Mouse (Mus musculus) forebrain, embryonic 10.5 days (tissue): Measurements from ENCODE around the gene Becn1. TPM values are rescaled to one million over a fixed set of nuclear protein-coding genes. Genes with fewer than 3 reads are reported as not detected.
"Not testable (repeated sequence)": the region's sequence is repeated elsewhere in the genome, so short reads cannot be mapped to it uniquely, and the experiment has no call there.

Source experiments
- DNase-seq: peaks from one replicate; pipeline ENCODE4 v3.0.0-alpha.2; 2017; ENCODE audit warnings: low spot score; ENCODE audit errors: extremely low spot score
- H3K27ac ChIP-seq: fragments of 300-500 bp; sonication (generic); 2 replicates; pipeline ENCODE4 v1.5.1; 2016; ENCODE audit warnings: mild to moderate bottlenecking
- H3K27me3 ChIP-seq: fragments of 300-500 bp; sonication (generic); 2 replicates; pipeline ENCODE4 v1.6.1; 2016; ENCODE audit warnings: mild to moderate bottlenecking; ENCODE audit not compliant: poor library complexity, severe bottlenecking
- H3K36me3 ChIP-seq: fragments of 300-500 bp; sonication (generic); replicated peaks from 2 replicates; pipeline ENCODE4 v1.6.1; 2016; ENCODE audit warnings: mild to moderate bottlenecking, moderate library complexity
- H3K4me1 ChIP-seq: fragments of 300-500 bp; sonication (generic); 2 replicates; pipeline ENCODE4 v1.6.1; 2016
- H3K4me3 ChIP-seq: fragments of 300-500 bp; sonication (generic); 2 replicates; pipeline ENCODE4 v1.5.1; 2016; ENCODE audit warnings: mild to moderate bottlenecking, moderate library complexity
- H3K9me3 ChIP-seq: fragments of 300-500 bp; sonication (generic); 2 replicates; pipeline ENCODE4 v1.6.1; 2016; ENCODE audit warnings: mild to moderate bottlenecking, moderate library complexity
- WGBS: fragments of 180-500 bp; shearing (Covaris S2); methylation state at CpG from one replicate; pipeline ENCODE4 v1.1.7; 2016; 5-methylcytosine and 5-hydroxymethylcytosine counted together
- polyA plus RNA-seq: library from polyadenylated mRNA; unstranded; fragments of >200 nt; fragmentation: Nextera tagmentation; extraction: Ambion mirVana; gene quantifications from 2 replicates; pipeline ENCODE4 v1.2.1, GENCODE M21; 2016

Becn1 gene
- 144 and 154 TPM in 2 replicates for polyA plus RNA-seq

DNA sequence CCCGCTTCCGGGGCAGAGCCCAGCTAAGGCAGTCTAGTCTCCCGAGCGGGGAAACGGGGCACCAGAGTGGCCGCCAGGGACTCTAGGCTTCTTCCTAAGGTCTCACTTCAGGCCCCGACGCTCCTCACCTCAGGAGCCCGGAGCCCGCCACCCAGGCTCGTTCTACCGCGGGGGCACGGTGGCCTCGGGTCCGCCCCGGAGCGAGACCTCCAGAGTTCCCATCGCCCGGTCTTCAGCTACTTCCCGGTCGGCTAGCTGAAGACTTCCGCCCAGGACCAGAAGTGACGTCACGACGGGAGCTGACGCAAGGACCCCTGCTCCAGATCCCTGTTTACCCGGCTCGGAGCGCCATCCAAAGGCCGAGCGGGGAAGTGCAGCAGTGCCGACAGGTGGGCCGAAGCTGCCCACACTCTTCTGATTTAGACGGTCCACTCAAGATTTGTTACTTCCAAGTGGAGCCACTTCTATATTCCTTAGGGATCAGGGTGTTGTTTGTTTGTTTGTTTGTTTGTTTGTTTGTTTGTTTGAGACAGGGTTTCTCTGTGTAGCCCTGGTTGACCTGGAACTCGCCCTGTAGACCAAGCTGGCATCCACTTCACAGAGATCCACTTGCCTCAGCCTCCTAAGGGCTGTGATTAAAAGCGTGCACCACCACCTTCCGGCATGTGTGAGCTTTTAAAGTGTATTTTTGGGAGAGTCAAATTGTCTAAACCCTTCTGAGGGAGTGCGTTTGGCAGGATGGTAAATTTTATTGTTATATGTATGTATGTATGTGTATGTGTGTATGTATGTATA is at the start of gene Becn1:
Gene Becn1, minus strand, starts transcription at position 283 of the 795 bp plus-strand sequence.
- no peaks in the 10 kb centered on the region for H3K27me3 ChIP-seq
- H3K9me3 ChIP-seq, result no peaks in the 10 kb centered on the region
- peaks cover 30% of the 10 kb centered on the region for H3K36me3 ChIP-seq
- peaks cover 22% of the 10 kb centered on the region for H3K4me1 ChIP-seq
- 7% methylated on average over 39 of the region's 39 CpGs for WGBS
- H3K4me3 ChIP-seq, result peak within 1 kb of the TSS; percentile 95
- peak within 1 kb of the TSS; percentile 87 for H3K27ac ChIP-seq
- peak; percentile 96 for DNase-seq

DNA sequence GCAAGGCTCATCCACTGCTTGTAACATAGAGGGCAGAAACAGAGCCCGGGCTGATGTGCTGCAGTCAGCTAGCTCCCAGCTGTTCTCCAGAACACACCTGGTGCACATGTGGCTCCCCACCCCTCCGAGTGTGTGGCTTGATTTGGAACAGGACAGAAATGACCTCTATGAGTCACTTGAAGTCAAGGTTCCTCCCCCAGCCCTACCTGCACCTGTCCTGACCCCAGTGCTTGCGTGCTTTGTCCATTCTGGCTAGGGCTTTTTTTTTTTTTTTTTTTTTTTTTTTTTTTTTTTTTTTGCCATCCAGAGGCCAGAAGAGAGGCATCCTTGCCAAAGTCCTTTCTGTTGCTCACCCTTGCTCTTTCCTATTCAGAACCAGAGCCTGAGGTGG is 49.6 kb upstream of the Becn1 start:
- no peaks in the 10 kb centered on the region for H3K27me3 ChIP-seq
- no peak overlapping the region for H3K27ac ChIP-seq
- 79% methylated on average over 3 of the region's 3 CpGs for WGBS
- no peaks in the 10 kb centered on the region for H3K36me3 ChIP-seq
- peaks cover 13% of the 10 kb centered on the region; the same call in 1 of the 2 replicates for H3K4me1 ChIP-seq
- H3K4me3 ChIP-seq, result no peak overlapping the region
- peaks cover 5% of the 10 kb centered on the region; the same call in 1 of the 2 replicates for H3K9me3 ChIP-seq
- no peak for DNase-seq

DNA sequence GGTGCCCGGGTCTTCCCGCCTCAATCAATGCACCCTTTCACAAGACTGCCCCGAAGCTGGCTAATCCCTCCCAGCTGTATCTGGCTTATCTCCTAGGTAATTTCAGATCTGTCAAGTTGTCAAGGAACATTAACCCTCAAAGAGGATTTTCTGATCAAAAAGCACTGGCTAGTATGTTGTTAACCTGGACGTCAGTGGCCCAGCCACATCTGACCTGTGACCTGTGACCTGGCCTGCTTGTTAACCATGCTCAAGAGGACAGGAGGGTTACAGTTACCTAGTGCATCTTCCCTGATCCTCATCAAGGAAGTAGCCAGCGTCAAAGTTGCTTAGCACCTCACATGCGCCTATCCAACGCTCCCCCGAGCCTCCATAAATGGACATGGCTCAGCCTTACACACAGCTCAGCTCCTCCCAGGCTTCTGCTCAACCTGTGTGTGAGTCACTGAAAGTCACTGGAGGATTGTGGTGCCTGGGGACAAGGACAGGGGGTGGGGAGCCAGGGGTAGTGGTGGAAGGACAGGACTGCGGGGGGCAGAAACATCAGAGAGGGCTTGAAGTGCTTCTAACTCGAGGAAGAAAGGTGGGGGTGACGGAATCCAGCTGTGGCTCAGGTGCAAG is 49.1 kb upstream of the Becn1 start:
- no peak for DNase-seq
- 65% methylated on average over 11 of the region's 11 CpGs for WGBS
- H3K4me1 ChIP-seq, result peaks cover 13% of the 10 kb centered on the region; the same call in 1 of the 2 replicates
- H3K9me3 ChIP-seq, result peaks cover 5% of the 10 kb centered on the region; the same call in 1 of the 2 replicates
- H3K36me3 ChIP-seq, result no peaks in the 10 kb centered on the region
- H3K4me3 ChIP-seq, result no peak overlapping the region
- H3K27me3 ChIP-seq, result no peaks in the 10 kb centered on the region
- H3K27ac ChIP-seq, result no peak overlapping the region

DNA sequence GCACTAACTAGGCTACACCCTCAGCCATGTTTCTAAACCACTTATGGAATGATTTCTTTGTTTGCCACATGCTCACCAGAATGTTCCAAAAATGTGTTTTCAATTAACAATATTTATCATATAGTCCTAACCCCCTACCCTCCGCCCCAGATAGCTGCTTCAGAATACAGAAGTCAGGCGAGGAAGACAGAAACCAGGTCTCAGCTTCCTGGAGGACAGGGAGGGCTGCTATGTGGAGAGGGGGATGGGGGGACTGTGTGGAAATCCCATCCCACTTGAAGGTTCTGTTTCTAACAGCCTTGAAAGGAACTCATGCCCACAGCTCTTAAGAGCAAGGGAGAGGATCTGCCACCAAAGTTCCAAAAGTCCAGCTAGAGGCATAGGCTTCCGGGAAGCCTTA is 47.1 kb upstream of the Becn1 start:
- H3K4me3 ChIP-seq, result no peak overlapping the region
- peaks cover 13% of the 10 kb centered on the region; the same call in 1 of the 2 replicates for H3K4me1 ChIP-seq
- H3K36me3 ChIP-seq, result no peaks in the 10 kb centered on the region
- peaks cover 5% of the 10 kb centered on the region; the same call in 1 of the 2 replicates for H3K9me3 ChIP-seq
- no peaks in the 10 kb centered on the region for H3K27me3 ChIP-seq
- no peak for DNase-seq
- whole genome bisulfite sequencing, result 90% methylated on average over 3 of the region's 3 CpGs
- H3K27ac ChIP-seq, result no peak overlapping the region

DNA sequence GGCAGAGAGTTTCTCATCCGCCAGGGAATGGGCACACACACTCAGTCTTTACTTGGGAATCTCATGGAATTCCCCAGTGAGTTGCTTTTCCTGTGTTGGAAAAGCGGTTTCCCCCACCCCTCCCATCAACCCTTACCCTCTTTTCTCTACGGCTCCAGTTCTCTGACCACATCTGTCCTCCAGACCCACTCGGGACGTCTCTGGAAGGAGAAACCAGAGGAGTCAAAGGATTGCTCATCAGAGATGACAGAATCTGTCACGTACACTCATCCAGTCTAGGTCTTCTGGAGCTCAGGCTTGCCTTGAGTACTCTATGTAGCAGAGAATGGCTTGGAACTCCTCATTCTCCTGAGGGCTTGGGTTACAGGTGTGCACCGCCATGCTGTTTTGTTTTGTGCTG is 46.7 kb upstream of the Becn1 start:
- Histone ChIP-seq H3K27me3 (no peaks in the 10 kb centered on the region), H3K4me3 (no peak overlapping the region), H3K9me3 (peaks cover 5% of the 10 kb centered on the region; the same call in 1 of the 2 replicates), H3K36me3 (no peaks in the 10 kb centered on the region), H3K4me1 (peaks cover 13% of the 10 kb centered on the region; the same call in 1 of the 2 replicates), H3K27ac (no peak overlapping the region)
- 79% methylated on average over 7 of the region's 7 CpGs for WGBS
- DNase-seq, result no peak

DNA sequence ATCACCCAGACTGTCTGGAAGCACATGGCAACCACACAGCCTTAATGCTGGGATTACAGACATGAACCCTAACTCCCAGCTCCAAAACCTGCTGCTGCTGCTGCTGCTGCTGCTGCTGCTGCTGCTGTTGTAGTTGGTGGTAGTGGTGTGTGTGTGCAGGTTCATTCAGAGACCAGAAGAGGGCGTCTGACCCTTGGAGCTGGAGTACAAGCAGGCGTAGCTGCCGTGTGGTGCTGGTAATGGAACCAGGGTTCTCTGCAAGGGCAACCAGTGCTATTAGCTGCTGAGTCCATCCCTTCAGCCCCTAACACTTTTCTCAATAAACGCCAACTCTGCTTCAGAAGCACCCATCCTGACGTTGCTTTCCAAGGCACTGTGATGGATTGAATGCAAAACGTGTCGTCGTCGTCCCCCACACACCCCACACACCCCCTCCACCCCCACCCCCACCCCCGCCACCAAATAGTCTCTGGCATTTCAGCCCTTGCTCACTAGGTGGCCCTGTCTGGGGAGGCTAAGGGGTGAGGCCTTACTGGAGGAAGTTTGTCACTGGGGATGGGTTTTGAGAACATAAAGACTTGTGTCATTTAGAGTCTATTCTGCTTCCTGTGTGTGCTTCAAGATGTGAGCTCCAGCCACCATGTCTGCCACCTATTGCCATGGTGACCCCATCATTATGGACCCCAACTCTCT is 45.1 kb upstream of the Becn1 start:
- H3K4me1 ChIP-seq, result peaks cover 7% of the 10 kb centered on the region; the same call in 1 of the 2 replicates
- H3K4me3 ChIP-seq, result no peak overlapping the region
- no peak overlapping the region for H3K27ac ChIP-seq
- 77% methylated on average over 10 of the region's 10 CpGs for WGBS
- no peak for DNase-seq
- no peaks in the 10 kb centered on the region for H3K36me3 ChIP-seq
- H3K27me3 ChIP-seq, result no peaks in the 10 kb centered on the region
- H3K9me3 ChIP-seq, result peaks cover 5% of the 10 kb centered on the region; the same call in 1 of the 2 replicates

DNA sequence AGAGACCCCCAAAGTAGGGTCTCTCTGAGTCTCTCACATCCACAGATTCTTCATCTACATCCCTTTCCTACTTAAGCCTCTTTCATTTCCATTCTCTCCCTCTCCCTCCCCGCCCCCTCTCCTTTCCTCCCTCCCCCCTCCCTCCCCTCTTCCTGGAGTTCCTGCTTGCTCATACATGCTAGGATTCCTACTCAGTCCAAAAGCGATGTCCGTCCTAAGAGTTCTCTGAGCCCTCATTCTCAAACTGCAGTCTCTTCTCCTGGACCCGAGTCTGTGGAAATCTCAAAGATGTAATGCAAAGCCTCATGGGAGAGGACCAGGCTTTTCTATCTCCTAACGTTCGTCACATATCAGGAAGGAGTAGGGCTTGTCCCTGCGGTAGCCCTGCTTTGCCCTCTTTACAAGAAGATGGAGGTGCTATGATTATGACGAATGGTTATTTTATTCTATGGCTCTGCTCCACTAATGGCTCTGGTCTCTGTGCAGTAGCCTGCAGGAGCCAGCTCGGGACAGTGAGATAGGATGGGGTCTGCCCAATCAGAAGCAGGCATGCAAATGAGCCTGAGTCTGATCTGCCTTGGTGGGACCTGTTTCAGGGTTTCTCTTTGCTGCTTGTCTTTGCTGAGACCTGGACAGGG is 36.2 kb upstream of the Becn1 start:
- Histone ChIP-seq H3K4me1 (peaks cover 39% of the 10 kb centered on the region), H3K4me3 (peak overlapping the region; percentile 44), H3K27ac (peak overlapping the region; percentile 74), H3K36me3 (no peaks in the 10 kb centered on the region), H3K27me3 (no peaks in the 10 kb centered on the region), H3K9me3 (no peaks in the 10 kb centered on the region)
- peak; percentile 63 for DNase-seq
- 3% methylated on average over 9 of the region's 9 CpGs for WGBS

DNA sequence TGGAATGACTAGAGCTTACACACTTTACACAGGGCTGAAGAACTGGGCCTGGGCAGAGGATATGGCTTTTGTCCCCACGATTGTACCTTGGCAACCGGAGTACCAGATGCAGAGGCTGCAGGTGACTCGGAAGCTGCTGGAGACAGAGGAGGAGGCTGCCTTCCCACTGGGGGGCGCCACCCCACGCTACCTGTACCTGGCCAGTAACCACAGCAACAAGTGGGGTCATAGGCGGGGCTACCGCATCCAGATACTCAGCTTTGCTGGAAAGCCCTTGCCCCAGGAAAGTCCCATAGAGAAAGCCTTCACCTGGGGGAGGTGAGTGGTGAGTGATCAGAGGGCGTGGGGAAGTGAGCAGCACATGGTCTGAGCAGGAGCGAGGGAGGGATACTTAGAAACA is 33.6 kb upstream of the Becn1 start:
- no peak for DNase-seq
- Histone ChIP-seq H3K27ac (no peak overlapping the region), H3K9me3 (no peaks in the 10 kb centered on the region), H3K27me3 (no peaks in the 10 kb centered on the region), H3K4me3 (no peak overlapping the region), H3K36me3 (no peaks in the 10 kb centered on the region), H3K4me1 (peaks cover 41% of the 10 kb centered on the region)
- WGBS, result 85% methylated on average over 9 of the region's 9 CpGs

DNA sequence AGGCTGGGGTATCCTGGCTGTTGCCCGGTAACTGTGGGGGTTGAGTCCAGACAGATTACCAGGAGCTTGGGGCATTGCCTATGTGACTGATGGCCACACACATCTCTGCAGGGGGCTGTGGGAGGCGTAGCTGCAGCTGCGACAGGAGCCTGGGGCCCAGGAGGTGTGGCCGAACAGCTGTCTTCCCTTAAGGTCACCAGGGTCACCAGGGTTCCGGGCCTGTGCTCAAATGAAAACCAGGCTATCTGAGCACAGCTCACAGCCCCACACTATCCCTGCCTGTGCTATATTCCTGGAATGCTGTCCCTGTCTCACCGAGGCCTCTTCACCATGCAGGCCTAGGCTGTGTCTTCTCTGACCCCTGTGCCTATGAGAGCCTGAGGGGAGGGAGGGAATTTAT is 32.4 kb upstream of the Becn1 start:
- DNase-seq, result peak; percentile 51
- Histone ChIP-seq H3K4me3 (no peak overlapping the region), H3K27me3 (no peaks in the 10 kb centered on the region), H3K9me3 (no peaks in the 10 kb centered on the region), H3K36me3 (no peaks in the 10 kb centered on the region), H3K27ac (peak overlapping the region; percentile 69), H3K4me1 (peaks cover 42% of the 10 kb centered on the region)
- WGBS, result 5% methylated on average over 6 of the region's 6 CpGs

DNA sequence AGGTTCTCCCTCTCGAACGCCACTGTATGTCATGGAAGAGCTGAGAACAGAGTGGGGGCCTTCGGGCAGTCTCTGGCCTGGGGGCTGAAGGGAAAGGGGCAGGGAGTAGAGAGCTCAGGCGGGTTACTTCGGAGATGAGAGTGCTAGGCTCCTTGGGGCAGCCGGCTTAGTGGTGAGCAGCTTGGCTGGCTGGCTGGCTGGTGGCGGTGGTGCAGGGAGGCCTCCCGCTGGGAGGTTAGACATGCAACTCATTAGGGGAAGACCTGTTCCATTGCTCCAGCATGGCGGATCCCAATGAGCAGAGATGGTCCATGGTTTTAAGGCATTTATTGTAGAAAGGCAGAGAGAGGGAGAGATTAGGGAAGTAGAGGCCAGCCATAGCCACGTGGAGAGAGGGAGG is 31.9 kb upstream of the Becn1 start:
- Histone ChIP-seq H3K27me3 (no peaks in the 10 kb centered on the region), H3K27ac (peak overlapping the region; percentile 69), H3K36me3 (peaks cover 3% of the 10 kb centered on the region), H3K9me3 (no peaks in the 10 kb centered on the region), H3K4me1 (peaks cover 42% of the 10 kb centered on the region), H3K4me3 (no peak overlapping the region)
- WGBS, result 25% methylated on average over 10 of the region's 10 CpGs
- no peak for DNase-seq

DNA sequence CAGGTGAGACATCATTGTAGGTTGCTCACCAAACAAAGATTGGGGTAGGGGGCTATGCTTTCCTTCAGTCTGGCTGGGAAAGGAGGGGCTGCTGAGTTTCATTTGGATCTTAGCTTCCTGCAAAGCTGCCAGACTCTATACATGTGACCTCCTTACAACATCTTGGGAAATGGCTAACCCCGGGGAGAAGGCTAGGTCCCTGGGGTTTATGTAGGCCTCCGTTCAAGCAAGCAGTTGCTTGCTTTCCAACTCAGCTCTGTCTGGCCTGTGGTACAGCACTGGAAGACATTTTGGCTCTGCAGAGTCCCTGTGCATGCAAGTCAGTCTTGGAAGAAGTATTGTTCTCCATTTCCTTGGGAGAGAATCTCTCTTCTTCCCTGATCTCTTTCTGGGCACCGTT is 30.5 kb upstream of the Becn1 start:
- H3K27me3 ChIP-seq, result no peaks in the 10 kb centered on the region
- 96% methylated on average over 3 of the region's 3 CpGs for WGBS
- H3K27ac ChIP-seq, result no peak overlapping the region
- peaks cover 28% of the 10 kb centered on the region for H3K4me1 ChIP-seq
- DNase-seq, result no peak
- peaks cover 8% of the 10 kb centered on the region for H3K36me3 ChIP-seq
- no peak overlapping the region for H3K4me3 ChIP-seq
- no peaks in the 10 kb centered on the region for H3K9me3 ChIP-seq

DNA sequence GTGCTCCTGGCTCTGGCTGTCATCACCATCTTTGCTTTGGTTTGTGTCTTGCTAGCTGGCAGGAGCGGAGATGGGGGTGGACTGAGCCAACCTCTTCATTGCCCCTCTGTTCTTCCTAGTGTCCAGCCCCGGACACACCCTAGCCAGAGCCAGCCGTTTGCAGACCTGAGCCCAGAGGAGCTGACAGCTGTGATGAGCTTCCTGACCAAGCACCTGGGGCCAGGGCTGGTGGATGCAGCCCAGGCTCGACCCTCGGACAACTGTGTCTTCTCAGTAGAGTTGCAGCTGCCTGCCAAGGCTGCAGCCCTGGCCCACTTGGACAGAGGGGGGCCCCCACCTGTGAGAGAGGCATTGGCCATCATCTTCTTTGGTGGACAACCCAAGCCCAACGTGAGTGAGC is 28.9 kb upstream of the Becn1 start:
- 88% methylated on average over 6 of the region's 6 CpGs for WGBS
- H3K27ac ChIP-seq, result 0 out of 2 replicates have a peak overlapping the region, but pooled peaks have one; percentile 1
- not testable (repeated sequence) for H3K4me3 ChIP-seq, DNase-seq, H3K9me3 ChIP-seq, H3K27me3 ChIP-seq
- H3K4me1 ChIP-seq, result peaks cover 23% of the 10 kb centered on the region
- H3K36me3 ChIP-seq, result peaks cover 17% of the 10 kb centered on the region
